Mouse (Mus musculus) testis, adult 2 months (tissue): ENCODE results near the gene Tomm40.

Experiments used
- CTCF ChIP-seq: fragments of 200-500 bp; IDR thresholded peaks from 2 replicates; pipeline ENCODE4 v1.5.1; 2012; ENCODE audit warnings: low read depth, mild to moderate bottlenecking, inconsistent platforms, low read length, moderate library complexity; ENCODE audit not compliant: control insufficient read depth, insufficient read depth, insufficient replicate concordance
- POLR2A ChIP-seq: fragments of 200-500 bp; IDR thresholded peaks from 2 replicates; pipeline ENCODE4 v1.6.1; 2012; ENCODE audit warnings: low read depth, mild to moderate bottlenecking, inconsistent platforms, low read length, moderate library complexity; ENCODE audit not compliant: control insufficient read depth

- TF ChIP-seq CTCF = peak; percentile 10; the same call in 1 of the 2 replicates
- TF ChIP-seq POLR2A = no peak
Observed at GRCm38 (mm10) chr7:19697949-19698906, 17.0 kb downstream of the Tomm40 start.
